Mouse (Mus musculus): ENCODE data around the gene Thoc6. TPM values are rescaled to one million over a fixed set of nuclear protein-coding genes. Genes with fewer than 3 reads are reported as not detected.

Gene Thoc6
- polyA plus RNA-seq (2016; fragmentation: Nextera tagmentation; extraction: Ambion mirVana), result 46.7 and 48.5 TPM in 2 replicates

DNA sequence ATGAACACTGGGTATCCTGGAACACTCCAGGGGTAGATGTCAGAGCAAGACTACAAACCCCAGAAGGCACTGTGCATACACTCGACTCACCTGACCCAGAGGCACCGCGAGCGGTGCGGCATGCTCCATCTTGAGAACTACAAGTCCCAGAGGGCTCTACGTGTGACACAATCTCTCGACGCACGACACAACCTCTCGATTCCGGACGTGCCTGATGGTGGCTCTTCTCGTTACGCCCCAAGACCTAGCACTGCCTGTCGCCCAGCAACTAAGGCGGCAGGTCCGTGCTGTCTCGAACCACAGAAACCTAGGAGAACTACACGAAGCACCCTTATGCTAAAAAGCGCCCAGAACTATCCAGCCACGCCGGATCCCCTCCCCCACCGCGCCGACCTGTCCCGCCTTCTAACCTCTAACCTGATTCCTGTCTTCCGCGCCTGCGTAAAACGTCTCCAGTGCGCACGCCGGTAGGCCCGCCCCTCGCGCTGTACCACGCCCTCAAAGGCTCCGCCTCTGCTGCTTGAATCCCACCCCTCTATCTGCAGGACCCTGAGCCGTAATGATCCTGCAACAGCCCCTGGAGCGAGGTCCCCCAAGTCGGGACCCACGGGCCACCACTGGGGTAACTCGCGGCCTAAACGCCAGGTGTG lies at the start of gene Thoc6, which contains the start of gene Hcfc1r1:
Gene Thoc6, minus strand, starts transcription at position 459 of the 650 bp plus-strand sequence.
Gene Hcfc1r1, plus strand, starts transcription at position 173 of the 650 bp plus-strand sequence.
- no peaks in the 10 kb centered on the region for H3K9me3 ChIP-seq
- peak; percentile 93 for ATAC-seq (ENCODE audit: low FRiP score, low read depth)
- under 1% methylated on average over 45 of the region's 45 CpGs for WGBS
- H3K4me3 ChIP-seq, result peak within 1 kb of the TSS; percentile 64
- peak within 1 kb of the TSS; percentile 68 for H3K4me2 ChIP-seq (replicated peaks)
- peaks cover 20% of the 10 kb centered on the region for H3K36me3 ChIP-seq
- peaks cover 37% of the 10 kb centered on the region for H3K4me1 ChIP-seq
- 0 out of 2 replicates have a peak within 1 kb of the TSS, but pooled peaks have one; percentile 36 for H3K27ac ChIP-seq (replicated peaks)
- peak within 1 kb of the TSS; percentile 66 for H3K9ac ChIP-seq (replicated peaks)
- H3K27me3 ChIP-seq, result peaks cover 40% of the 10 kb centered on the region

GRCm38 (mm10) chr17:23722376-23723125 lies 48.9 kb upstream of the Thoc6 start, which contains the start of gene 1520401A03Rik:
TSS of gene 1520401A03Rik (minus strand) at chr17:23722783.
- WGBS, result 79% methylated on average over 7 of the region's 7 CpGs
- ATAC-seq (ENCODE audit: low FRiP score, low read depth), result no peak
- Histone ChIP-seq H3K9ac (replicated peaks) (no peak within 1 kb of the TSS), H3K4me3 (no peak within 1 kb of the TSS), H3K27me3 (peaks cover 7% of the 10 kb centered on the region), H3K27ac (replicated peaks) (no peak within 1 kb of the TSS), H3K4me1 (peaks cover 12% of the 10 kb centered on the region), H3K9me3 (no peaks in the 10 kb centered on the region), H3K36me3 (no peaks in the 10 kb centered on the region), H3K4me2 (replicated peaks) (no peak within 1 kb of the TSS)

DNA sequence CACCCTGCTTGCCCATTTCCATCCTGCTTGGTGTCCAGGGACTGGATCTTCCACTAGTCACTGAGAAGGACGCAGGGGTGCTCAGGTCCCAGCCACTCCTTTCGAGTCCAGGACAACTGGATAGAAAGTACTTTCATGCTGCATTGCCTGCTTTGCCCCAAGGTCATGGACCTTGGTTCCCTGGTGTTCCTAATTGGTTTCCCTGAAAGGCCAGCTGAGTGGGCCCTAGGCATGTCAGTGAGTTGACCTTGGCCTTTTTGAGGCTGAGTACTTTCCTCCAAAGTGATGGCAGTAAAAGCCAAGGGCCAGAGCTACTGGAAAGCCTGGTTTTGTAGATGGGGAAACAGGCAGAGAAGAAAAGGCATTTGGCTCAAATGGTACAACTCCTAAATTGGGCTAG lies 48.2 kb upstream of the Thoc6 start:
- Histone ChIP-seq H3K9me3 (no peaks in the 10 kb centered on the region), H3K36me3 (no peaks in the 10 kb centered on the region), H3K27me3 (peaks cover 10% of the 10 kb centered on the region), H3K4me1 (peaks cover 5% of the 10 kb centered on the region), H3K4me3 (no peak overlapping the region), H3K9ac (replicated peaks) (no peak overlapping the region), H3K27ac (replicated peaks) (no peak overlapping the region), H3K4me2 (replicated peaks) (no peak overlapping the region)
- 89% methylated on average over 2 of the region's 2 CpGs for WGBS
- ATAC-seq (ENCODE audit: low FRiP score, low read depth), result no peak

GRCm38 (mm10) chr17:23719455-23719854 lies 45.8 kb upstream of the Thoc6 start:
- 27% methylated on average over 1 of the region's 1 CpGs for whole genome bisulfite sequencing

GRCm38 (mm10) chr17:23717003-23717402 lies 43.3 kb upstream of the Thoc6 start:
- no peak overlapping the region for H3K27ac ChIP-seq (replicated peaks)
- H3K4me2 ChIP-seq (replicated peaks), result no peak overlapping the region
- H3K27me3 ChIP-seq, result peaks cover 13% of the 10 kb centered on the region
- 63% methylated on average over 2 of the region's 2 CpGs for WGBS
- no peak overlapping the region for H3K9ac ChIP-seq (replicated peaks)
- no peak for ATAC-seq (ENCODE audit: low FRiP score, low read depth)
- no peaks in the 10 kb centered on the region for H3K36me3 ChIP-seq
- no peaks in the 10 kb centered on the region for H3K4me1 ChIP-seq
- H3K9me3 ChIP-seq, result no peaks in the 10 kb centered on the region
- no peak overlapping the region for H3K4me3 ChIP-seq

More at GRCm38 (mm10) chr17:23719455-23719854, 45.8 kb upstream of the Thoc6 start:
- H3K27ac ChIP-seq (replicated peaks), result no peak overlapping the region
- H3K4me3 ChIP-seq, result no peak overlapping the region
- no peaks in the 10 kb centered on the region for H3K36me3 ChIP-seq
- H3K9me3 ChIP-seq, result no peaks in the 10 kb centered on the region
- H3K9ac ChIP-seq (replicated peaks), result no peak overlapping the region
- H3K27me3 ChIP-seq, result peaks cover 13% of the 10 kb centered on the region
- no peaks in the 10 kb centered on the region for H3K4me1 ChIP-seq
- no peak overlapping the region for H3K4me2 ChIP-seq (replicated peaks)
- no peak for ATAC-seq (ENCODE audit: low FRiP score, low read depth)

DNA sequence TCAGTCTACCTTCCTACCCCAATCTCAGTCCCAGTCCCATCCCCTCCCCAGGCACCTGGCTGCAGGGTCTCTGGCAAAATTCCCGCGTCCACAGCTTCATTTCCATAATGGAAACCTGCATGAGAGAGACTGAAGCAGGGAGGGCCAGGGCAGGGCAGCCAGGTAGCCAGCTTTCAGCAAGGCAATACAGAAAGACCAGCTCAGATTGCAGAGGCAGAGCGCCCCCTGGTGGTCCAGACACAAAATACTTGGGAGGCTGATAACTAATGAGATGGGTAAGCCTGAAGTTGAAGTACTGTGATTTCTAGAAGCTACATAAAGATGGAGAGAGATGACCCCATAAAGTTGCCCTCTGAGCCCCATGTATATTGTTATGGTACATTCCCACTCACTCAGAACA lies 32.5 kb upstream of the Thoc6 start:
- no peaks in the 10 kb centered on the region for H3K9me3 ChIP-seq
- no peaks in the 10 kb centered on the region for H3K36me3 ChIP-seq
- H3K27ac ChIP-seq (replicated peaks), result no peak overlapping the region
- peaks cover 31% of the 10 kb centered on the region for H3K27me3 ChIP-seq
- H3K4me3 ChIP-seq, result no peak overlapping the region
- H3K9ac ChIP-seq (replicated peaks), result no peak overlapping the region
- WGBS, result 0% methylated on average over 3 of the region's 3 CpGs
- no peak overlapping the region for H3K4me2 ChIP-seq (replicated peaks)
- no peaks in the 10 kb centered on the region for H3K4me1 ChIP-seq
- peak; percentile 41; the same call in 1 of the 2 replicates for ATAC-seq (ENCODE audit: low FRiP score, low read depth)

GRCm38 (mm10) chr17:23705525-23706104 lies 31.9 kb upstream of the Thoc6 start:
- Histone ChIP-seq H3K9ac (replicated peaks) (no peak overlapping the region), H3K4me3 (no peak overlapping the region), H3K36me3 (no peaks in the 10 kb centered on the region), H3K27me3 (peaks cover 37% of the 10 kb centered on the region), H3K27ac (replicated peaks) (no peak overlapping the region), H3K9me3 (no peaks in the 10 kb centered on the region), H3K4me2 (replicated peaks) (no peak overlapping the region), H3K4me1 (no peaks in the 10 kb centered on the region)
- ATAC-seq (ENCODE audit: low FRiP score, low read depth), result peak; percentile 49
- 85% methylated on average over 7 of the region's 7 CpGs for WGBS

- Histone ChIP-seq H3K4me3 (no peak overlapping the region), H3K27me3 (peaks cover 43% of the 10 kb centered on the region), H3K9me3 (no peaks in the 10 kb centered on the region), H3K9ac (replicated peaks) (no peak overlapping the region), H3K27ac (replicated peaks) (no peak overlapping the region), H3K4me1 (no peaks in the 10 kb centered on the region), H3K36me3 (no peaks in the 10 kb centered on the region), H3K4me2 (replicated peaks) (no peak overlapping the region)
- WGBS, result 65% methylated on average over 7 of the region's 7 CpGs
- ATAC-seq (ENCODE audit: low FRiP score, low read depth), result no peak
These were observed 31.1 kb upstream of the Thoc6 start for GRCm38 (mm10) chr17:23704741-23705140.

GRCm38 (mm10) chr17:23703301-23703700 lies 29.6 kb upstream of the Thoc6 start:
- H3K4me1 ChIP-seq, result 0 out of 2 replicates have a peak, but pooled peaks cover 4% of the 10 kb centered on the region
- no peak overlapping the region for H3K4me2 ChIP-seq (replicated peaks)
- H3K9ac ChIP-seq (replicated peaks), result no peak overlapping the region
- H3K4me3 ChIP-seq, result no peak overlapping the region
- H3K27ac ChIP-seq (replicated peaks), result no peak overlapping the region
- H3K9me3 ChIP-seq, result no peaks in the 10 kb centered on the region
- no peaks in the 10 kb centered on the region for H3K36me3 ChIP-seq
- WGBS, result 83% methylated on average over 9 of the region's 9 CpGs
- no peak for ATAC-seq (ENCODE audit: low FRiP score, low read depth)
- H3K27me3 ChIP-seq, result peaks cover 54% of the 10 kb centered on the region

GRCm38 (mm10) chr17:23700079-23700478 lies 26.4 kb upstream of the Thoc6 start:
- Histone ChIP-seq H3K36me3 (no peaks in the 10 kb centered on the region), H3K27me3 (peaks cover 61% of the 10 kb centered on the region), H3K9ac (replicated peaks) (peak overlapping the region; percentile 64), H3K9me3 (no peaks in the 10 kb centered on the region), H3K4me2 (replicated peaks) (peak overlapping the region; percentile 99), H3K4me1 (0 out of 2 replicates have a peak, but pooled peaks cover 4% of the 10 kb centered on the region), H3K27ac (replicated peaks) (0 out of 2 replicates have a peak overlapping the region, but pooled peaks have one; percentile 35), H3K4me3 (peak overlapping the region; percentile 75)
- peak; percentile 99 for ATAC-seq (ENCODE audit: low FRiP score, low read depth)
- WGBS, result under 1% methylated on average over 14 of the region's 28 CpGs

DNA sequence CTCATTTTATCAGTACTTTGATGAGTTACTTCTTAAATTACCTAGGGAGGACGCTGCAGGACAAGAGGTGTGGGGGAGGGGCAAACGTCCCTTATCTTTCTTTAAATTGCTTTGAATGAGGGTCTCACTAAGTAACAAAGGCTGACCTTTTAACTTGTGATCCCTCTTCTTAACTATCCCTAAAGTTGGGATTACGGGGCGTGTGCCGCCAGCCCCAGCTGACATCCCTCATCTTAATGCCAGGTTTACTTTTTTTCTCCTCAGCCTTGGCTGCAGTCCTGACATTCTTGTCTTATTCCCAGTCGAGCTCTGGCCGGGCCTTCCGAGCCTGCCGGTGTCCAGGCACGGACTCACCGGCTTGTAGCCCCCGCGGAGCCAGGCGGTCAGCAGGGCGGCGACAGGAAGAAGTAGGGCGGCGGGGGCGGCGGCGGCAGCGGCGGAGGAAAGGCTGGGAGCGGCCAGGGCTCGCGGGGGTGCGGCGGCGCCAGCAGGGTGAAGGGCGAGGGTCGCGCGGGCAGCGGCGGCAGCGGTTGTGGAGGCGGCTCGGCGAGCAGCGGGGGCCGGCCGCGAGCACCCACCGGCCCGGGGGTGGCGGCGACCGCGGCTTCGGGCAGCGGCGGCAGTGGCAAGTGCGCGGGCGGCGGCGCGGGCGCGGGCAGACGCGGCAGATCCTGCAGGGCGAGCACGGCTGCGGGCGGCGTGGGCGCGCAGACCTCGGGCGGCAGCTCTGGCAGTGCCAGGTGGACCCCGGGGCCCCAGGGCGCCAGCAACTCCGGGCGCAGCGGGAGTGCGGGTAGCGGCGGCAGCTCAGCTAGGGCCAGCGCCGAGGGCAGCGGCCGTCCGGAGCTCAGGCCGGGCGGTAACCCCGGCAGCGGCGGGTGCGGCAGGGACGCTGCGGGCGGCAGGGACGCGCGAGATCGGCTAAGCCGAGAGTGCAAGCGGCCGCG lies 25.7 kb upstream of the Thoc6 start:
- Histone ChIP-seq H3K36me3 (no peaks in the 10 kb centered on the region), H3K27me3 (peaks cover 59% of the 10 kb centered on the region), H3K4me2 (replicated peaks) (peak overlapping the region; percentile 99), H3K4me3 (peak overlapping the region; percentile 75), H3K4me1 (0 out of 2 replicates have a peak, but pooled peaks cover 4% of the 10 kb centered on the region), H3K9ac (replicated peaks) (peak overlapping the region; percentile 64), H3K27ac (replicated peaks) (0 out of 2 replicates have a peak overlapping the region, but pooled peaks have one; percentile 35), H3K9me3 (no peaks in the 10 kb centered on the region)
- ATAC-seq (ENCODE audit: low FRiP score, low read depth), result peak; percentile 78
- WGBS, result under 1% methylated on average over 82 of the region's 101 CpGs
